Mouse (Mus musculus): ENCODE measurements around the gene Scgb2b18.
"Not testable (repeated sequence)": the region's sequence is repeated elsewhere in the genome, so short reads cannot be mapped to it uniquely, and the experiment has no call there.

Scgb2b18 gene

DNA sequence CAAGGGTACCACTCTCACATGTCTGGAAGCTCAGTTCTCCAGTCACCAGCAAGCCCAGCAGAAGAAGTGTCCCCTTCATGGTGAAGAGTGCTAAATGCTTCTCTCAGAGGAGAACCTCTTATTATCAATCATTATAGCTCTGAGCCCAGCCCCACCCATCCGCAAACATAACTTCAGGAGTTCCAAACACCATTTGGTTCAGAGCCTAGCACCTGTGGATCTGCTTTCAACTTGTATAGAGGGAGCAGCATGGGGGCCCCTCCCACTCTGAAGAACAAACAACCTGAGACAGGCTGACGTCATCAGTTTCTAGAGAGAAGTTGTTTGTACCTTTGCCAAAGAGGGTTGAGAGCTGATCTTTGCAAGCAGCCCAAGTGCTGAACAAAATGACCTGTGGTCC, at the start of gene Scgb2b18:
TSS of gene Scgb2b18 (minus strand) at position 101 of the 400 bp plus-strand sequence.
- in situ Hi-C loops (cut with MboI): not testable (repeated sequence)

DNA sequence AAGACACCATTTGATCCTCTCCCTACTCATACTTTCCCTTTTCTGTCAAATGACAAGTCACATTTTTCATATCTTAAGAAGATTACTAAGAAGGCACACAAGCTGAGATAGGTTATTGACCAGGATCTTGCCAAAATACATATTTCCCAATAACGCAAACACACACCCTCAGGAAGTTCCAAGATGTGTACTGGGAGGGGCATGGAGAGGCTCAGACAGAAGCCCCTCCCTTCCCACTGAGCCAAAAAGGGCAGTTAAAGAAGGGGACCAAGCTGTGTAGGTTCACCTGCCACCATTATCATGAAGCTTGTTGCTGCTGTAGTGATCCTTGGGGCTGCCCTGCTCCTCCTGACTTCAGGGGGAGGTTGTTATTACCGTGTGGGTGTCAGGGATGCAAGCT, 11.6 kb upstream of the Scgb2b18 start, which contains the start of gene Scgb1b18:
TSS of gene Scgb1b18 (plus strand) at position 301 of the 400 bp plus-strand sequence.
- in situ Hi-C loops (cut with MboI): not testable (repeated sequence)

All from mature B cell (primary cell).